Mouse (Mus musculus) megakaryocyte progenitor cell, adult 5-6 weeks (primary cell): ENCODE results near the gene Pcgf1. TPM values are rescaled to one million over a fixed set of nuclear protein-coding genes. Genes with fewer than 3 reads are reported as not detected.

Experiments
- ATAC-seq: replicated peaks from 2 replicates; pipeline ENCODE4 v1.8.0; 2016; ENCODE audit warnings: mild to moderate bottlenecking, moderate TSS enrichment, inconsistent platforms; ENCODE audit not compliant: poor library complexity
- total RNA-seq, 2 experiments: library from RNA; stranded (forward) in 1 of 2; stranded (reverse) in 1 of 2; fragments of 157-497, 149-512 nt in 1 of 2; fragments of 200-1000 nt in 1 of 2; gene quantifications; 2 replicates each; pipeline versions ENCODE4 v1.2.3 to v1.2.4; 2015 to 2017

The Pcgf1 gene
- total RNA-seq, 2 experiments from 2014 or later = 15.3 to 26.5 TPM

GRCm38 (mm10) chr6:83058725-83059124, 18.9 kb upstream of the Pcgf1 start:
- no peak for ATAC-seq

GRCm38 (mm10) chr6:83065995-83066394, 11.7 kb upstream of the Pcgf1 start:
- no peak for ATAC-seq

GRCm38 (mm10) chr6:83066441-83066840, 11.2 kb upstream of the Pcgf1 start:
- no peak for ATAC-seq

GRCm38 (mm10) chr6:83068221-83068620, 9.4 kb upstream of the Pcgf1 start:
- no peak for ATAC-seq

GRCm38 (mm10) chr6:83068706-83069487, 8.8 kb upstream of the Pcgf1 start:
- ATAC-seq = no peak

GRCm38 (mm10) chr6:83069488-83070246, 8.0 kb upstream of the Pcgf1 start:
- ATAC-seq = no peak

- no peak for ATAC-seq
These were observed 7.6 kb upstream of the Pcgf1 start, which contains the start of gene Tlx2 for GRCm38 (mm10) chr6:83070247-83070310. Gene Tlx2 (minus strand): TSS chr6:83070293.

- 0 out of 2 replicates have a peak, but pooled peaks have one; percentile 10 for ATAC-seq
These were observed 7.1 kb upstream of the Pcgf1 start for GRCm38 (mm10) chr6:83070311-83071219.

- no peak for ATAC-seq
These were observed 6.4 kb upstream of the Pcgf1 start for GRCm38 (mm10) chr6:83071220-83071619.

- 0 out of 2 replicates have a peak, but pooled peaks have one; percentile 19 for ATAC-seq
These were observed 2.7 kb upstream of the Pcgf1 start for GRCm38 (mm10) chr6:83074979-83075378.

- peak; percentile 92 for ATAC-seq
These were observed 722 bp downstream of the Pcgf1 start for GRCm38 (mm10) chr6:83078324-83078858.

GRCm38 (mm10) chr6:83080210-83080609, 2.5 kb downstream of the Pcgf1 start:
- no peak for ATAC-seq

- ATAC-seq = no peak
These were observed 5.8 kb downstream of the Pcgf1 start for GRCm38 (mm10) chr6:83083497-83083896.

GRCm38 (mm10) chr6:83084477-83084876, 6.8 kb downstream of the Pcgf1 start:
- no peak for ATAC-seq

- ATAC-seq = peak; percentile 39
These were observed 8.7 kb downstream of the Pcgf1 start, which contains the start of gene Lbx2 for GRCm38 (mm10) chr6:83086121-83087035. Gene Lbx2 (plus strand): TSS chr6:83086367.

- ATAC-seq = no peak
These were observed 9.7 kb downstream of the Pcgf1 start for GRCm38 (mm10) chr6:83087205-83087925.

GRCm38 (mm10) chr6:83087926-83088260, 10.2 kb downstream of the Pcgf1 start:
- no peak for ATAC-seq

GRCm38 (mm10) chr6:83092416-83093127, 14.9 kb downstream of the Pcgf1 start:
- ATAC-seq = no peak

- ATAC-seq = no peak
These were observed 18.3 kb downstream of the Pcgf1 start for GRCm38 (mm10) chr6:83095968-83096367.
